Mouse (Mus musculus): ENCODE results near the gene L2hgdh. TPM values are rescaled to one million over a fixed set of nuclear protein-coding genes. Genes with fewer than 3 reads are reported as not detected.
A peak's percentile ranks its signal among the peaks of the same experiment; 100 is the strongest.

The L2hgdh gene
- polyA plus RNA-seq, 1 experiment: 17.8 TPM

- peaks cover 2% of the 10 kb centered on the region; the same call in 1 of the 2 replicates for H3K36me3 ChIP-seq (ENCODE audit: control insufficient read depth, insufficient read depth, low read length)
- TF ChIP-seq CTCF (IDR thresholded peaks at IDR 0.05; ENCODE audit: extremely low read depth, insufficient read length, insufficient replicate concordance, low read depth, low read length): no peak
- TF ChIP-seq POLR2A (IDR thresholded peaks at IDR 0.05; ENCODE audit: low read depth, low read length): no peak
Observed at GRCm38 (mm10) chr12:69730306-69730705, 5.6 kb upstream of the L2hgdh start.

GRCm38 (mm10) chr12:69729246-69729645 is 4.6 kb upstream of the L2hgdh start:
- 100% methylated on average over 1 of the region's 1 CpGs for WGBS
- H3K4me3 ChIP-seq (ENCODE audit: low read depth, low read length): no peak overlapping the region
- H3K27ac ChIP-seq (ENCODE audit: insufficient read depth, low read depth, low read length): no peak overlapping the region
- H3K36me3 ChIP-seq (ENCODE audit: control insufficient read depth, insufficient read depth, low read length): peaks cover 2% of the 10 kb centered on the region; the same call in 1 of the 2 replicates
- no peak for TF ChIP-seq CTCF (IDR thresholded peaks at IDR 0.05; ENCODE audit: extremely low read depth, insufficient read length, insufficient replicate concordance, low read depth, low read length)
- no peak for TF ChIP-seq POLR2A (IDR thresholded peaks at IDR 0.05; ENCODE audit: low read depth, low read length)
- H3K4me1 ChIP-seq (ENCODE audit: control insufficient read depth, insufficient read depth, insufficient read length, low read length): no peaks in the 10 kb centered on the region
- H3K27me3 ChIP-seq (ENCODE audit: control insufficient read depth, insufficient read depth, low read length): no peaks in the 10 kb centered on the region

More at GRCm38 (mm10) chr12:69730306-69730705, 5.6 kb upstream of the L2hgdh start:
- H3K4me1 ChIP-seq (ENCODE audit: control insufficient read depth, insufficient read depth, insufficient read length, low read length): no peaks in the 10 kb centered on the region
- H3K27me3 ChIP-seq (ENCODE audit: control insufficient read depth, insufficient read depth, low read length): no peaks in the 10 kb centered on the region
- no peak overlapping the region for H3K4me3 ChIP-seq (ENCODE audit: low read depth, low read length)
- no peak overlapping the region for H3K27ac ChIP-seq (ENCODE audit: insufficient read depth, low read depth, low read length)
- WGBS: 98% methylated on average over 1 of the region's 1 CpGs

- Histone ChIP-seq H3K27me3 (ENCODE audit: control insufficient read depth, insufficient read depth, low read length) (no peaks in the 10 kb centered on the region), H3K36me3 (ENCODE audit: control insufficient read depth, insufficient read depth, low read length) (peaks cover 9% of the 10 kb centered on the region; the same call in 1 of the 2 replicates), H3K4me1 (ENCODE audit: control insufficient read depth, insufficient read depth, insufficient read length, low read length) (peaks cover 10% of the 10 kb centered on the region; the same call in 1 of the 2 replicates), H3K27ac (ENCODE audit: insufficient read depth, low read depth, low read length) (peak overlapping the region; percentile 30), H3K4me3 (ENCODE audit: low read depth, low read length) (peak overlapping the region; percentile 89)
- 2% methylated on average over 24 of the region's 24 CpGs for WGBS
- TF ChIP-seq CTCF (IDR thresholded peaks at IDR 0.05; ENCODE audit: extremely low read depth, insufficient read length, insufficient replicate concordance, low read depth, low read length): no peak
- no peak for TF ChIP-seq POLR2A (IDR thresholded peaks at IDR 0.05; ENCODE audit: low read depth, low read length)
Observed at GRCm38 (mm10) chr12:69724018-69724710, 509 bp downstream of the L2hgdh start.

GRCm38 (mm10) chr12:69723376-69723775 is 1.3 kb downstream of the L2hgdh start:
- Histone ChIP-seq H3K27ac (ENCODE audit: insufficient read depth, low read depth, low read length) (no peak overlapping the region), H3K36me3 (ENCODE audit: control insufficient read depth, insufficient read depth, low read length) (peaks cover 9% of the 10 kb centered on the region; the same call in 1 of the 2 replicates), H3K4me3 (ENCODE audit: low read depth, low read length) (peak overlapping the region; percentile 89), H3K27me3 (ENCODE audit: control insufficient read depth, insufficient read depth, low read length) (no peaks in the 10 kb centered on the region), H3K4me1 (ENCODE audit: control insufficient read depth, insufficient read depth, insufficient read length, low read length) (peaks cover 10% of the 10 kb centered on the region; the same call in 1 of the 2 replicates)
- 58% methylated on average over 2 of the region's 2 CpGs for WGBS
- no peak for TF ChIP-seq POLR2A (IDR thresholded peaks at IDR 0.05; ENCODE audit: low read depth, low read length)
- no peak for TF ChIP-seq CTCF (IDR thresholded peaks at IDR 0.05; ENCODE audit: extremely low read depth, insufficient read length, insufficient replicate concordance, low read depth, low read length)

- Histone ChIP-seq H3K27ac (ENCODE audit: insufficient read depth, low read depth, low read length) (0 out of 2 replicates have a peak overlapping the region, but pooled peaks have one; percentile 4), H3K27me3 (ENCODE audit: control insufficient read depth, insufficient read depth, low read length) (no peaks in the 10 kb centered on the region), H3K4me1 (ENCODE audit: control insufficient read depth, insufficient read depth, insufficient read length, low read length) (peaks cover 10% of the 10 kb centered on the region; the same call in 1 of the 2 replicates), H3K36me3 (ENCODE audit: control insufficient read depth, insufficient read depth, low read length) (peaks cover 11% of the 10 kb centered on the region), H3K4me3 (ENCODE audit: low read depth, low read length) (no peak overlapping the region)
- TF ChIP-seq POLR2A (IDR thresholded peaks at IDR 0.05; ENCODE audit: low read depth, low read length): no peak
- no peak for TF ChIP-seq CTCF (IDR thresholded peaks at IDR 0.05; ENCODE audit: extremely low read depth, insufficient read length, insufficient replicate concordance, low read depth, low read length)
- 89% methylated on average over 3 of the region's 3 CpGs for WGBS
Observed at GRCm38 (mm10) chr12:69722857-69723256, 1.8 kb downstream of the L2hgdh start.

- no peaks in the 10 kb centered on the region; the same call in 1 of the 2 replicates for H3K4me1 ChIP-seq (ENCODE audit: control insufficient read depth, insufficient read depth, insufficient read length, low read length)
- H3K27ac ChIP-seq (ENCODE audit: insufficient read depth, low read depth, low read length): peak overlapping the region; percentile 28; the same call in 1 of the 2 replicates
- peaks cover 11% of the 10 kb centered on the region for H3K36me3 ChIP-seq (ENCODE audit: control insufficient read depth, insufficient read depth, low read length)
- TF ChIP-seq CTCF (IDR thresholded peaks at IDR 0.05; ENCODE audit: extremely low read depth, insufficient read length, insufficient replicate concordance, low read depth, low read length) (no peak), POLR2A (IDR thresholded peaks at IDR 0.05; ENCODE audit: low read depth, low read length) (no peak)
- H3K27me3 ChIP-seq (ENCODE audit: control insufficient read depth, insufficient read depth, low read length): no peaks in the 10 kb centered on the region
- no peak overlapping the region for H3K4me3 ChIP-seq (ENCODE audit: low read depth, low read length)
Observed at GRCm38 (mm10) chr12:69713628-69714027, 11.0 kb downstream of the L2hgdh start.

- TF ChIP-seq POLR2A (IDR thresholded peaks at IDR 0.05; ENCODE audit: low read depth, low read length) (no peak), CTCF (IDR thresholded peaks at IDR 0.05; ENCODE audit: extremely low read depth, insufficient read length, insufficient replicate concordance, low read depth, low read length) (no peak)
- Histone ChIP-seq H3K4me3 (ENCODE audit: low read depth, low read length) (no peak overlapping the region), H3K4me1 (ENCODE audit: control insufficient read depth, insufficient read depth, insufficient read length, low read length) (peaks cover 2% of the 10 kb centered on the region; the same call in 1 of the 2 replicates), H3K36me3 (ENCODE audit: control insufficient read depth, insufficient read depth, low read length) (peaks cover 16% of the 10 kb centered on the region), H3K27me3 (ENCODE audit: control insufficient read depth, insufficient read depth, low read length) (no peaks in the 10 kb centered on the region), H3K27ac (ENCODE audit: insufficient read depth, low read depth, low read length) (peak overlapping the region; percentile 56)
- 54% methylated on average over 11 of the region's 11 CpGs for WGBS
Observed at GRCm38 (mm10) chr12:69704799-69705458, 19.7 kb downstream of the L2hgdh start.
